Mouse (Mus musculus): ENCODE results near the gene Lrp6. TPM values are rescaled to one million over a fixed set of nuclear protein-coding genes. Genes with fewer than 3 reads are reported as not detected.

Gene Lrp6
- polyA plus RNA-seq, 1 experiment from 2014 or later = 20.8 TPM

- Histone ChIP-seq H3K4me3 (peak overlapping the region; percentile 96), H3K27ac (replicated peaks) (peak overlapping the region; percentile 100), H3K36me3 (no peaks in the 10 kb centered on the region), H3K27me3 (no peaks in the 10 kb centered on the region), H3K9ac (peak overlapping the region; percentile 98), H3K4me2 (peak overlapping the region; percentile 87), H3K9me3 (no peaks in the 10 kb centered on the region), H3K4me1 (replicated peaks) (peaks cover 40% of the 10 kb centered on the region)
- 2% methylated on average over 19 of the region's 19 CpGs for WGBS
- ATAC-seq (ENCODE audit: low read depth) = no peak
Observed at GRCm38 (mm10) chr6:134565606-134566247, 1.0 kb downstream of the Lrp6 start.

- Histone ChIP-seq H3K9ac (no peak overlapping the region), H3K27me3 (no peaks in the 10 kb centered on the region), H3K4me2 (peak overlapping the region; percentile 87), H3K4me1 (replicated peaks) (peaks cover 48% of the 10 kb centered on the region), H3K36me3 (no peaks in the 10 kb centered on the region), H3K27ac (replicated peaks) (no peak overlapping the region), H3K9me3 (no peaks in the 10 kb centered on the region), H3K4me3 (peak overlapping the region; percentile 96; the same call in 1 of the 2 replicates)
- ATAC-seq (ENCODE audit: low read depth) = no peak
- WGBS = 62% methylated on average over 2 of the region's 2 CpGs
Observed at GRCm38 (mm10) chr6:134564539-134564938, 2.2 kb downstream of the Lrp6 start.

- Histone ChIP-seq H3K4me3 (no peak overlapping the region), H3K9ac (no peak overlapping the region), H3K4me1 (replicated peaks) (peaks cover 60% of the 10 kb centered on the region), H3K9me3 (no peaks in the 10 kb centered on the region), H3K4me2 (no peak overlapping the region), H3K36me3 (no peaks in the 10 kb centered on the region), H3K27me3 (no peaks in the 10 kb centered on the region), H3K27ac (replicated peaks) (no peak overlapping the region)
- no peak for ATAC-seq (ENCODE audit: low read depth)
- 78% methylated on average over 3 of the region's 3 CpGs for WGBS
Observed at GRCm38 (mm10) chr6:134559635-134560034, 7.1 kb downstream of the Lrp6 start.

GRCm38 (mm10) chr6:134558546-134559129 lies 8.1 kb downstream of the Lrp6 start:
- H3K27me3 ChIP-seq = no peaks in the 10 kb centered on the region
- H3K9ac ChIP-seq = no peak overlapping the region
- 38% methylated on average over 8 of the region's 8 CpGs for WGBS
- no peak overlapping the region for H3K4me2 ChIP-seq
- peaks cover 50% of the 10 kb centered on the region for H3K4me1 ChIP-seq (replicated peaks)
- H3K27ac ChIP-seq (replicated peaks) = no peak overlapping the region
- ATAC-seq (ENCODE audit: low read depth) = peak; percentile 65
- no peaks in the 10 kb centered on the region for H3K9me3 ChIP-seq
- no peak overlapping the region for H3K4me3 ChIP-seq
- no peaks in the 10 kb centered on the region for H3K36me3 ChIP-seq

- Histone ChIP-seq H3K9ac (no peak overlapping the region), H3K36me3 (no peaks in the 10 kb centered on the region), H3K27me3 (no peaks in the 10 kb centered on the region), H3K4me3 (no peak overlapping the region), H3K4me2 (no peak overlapping the region), H3K9me3 (no peaks in the 10 kb centered on the region), H3K27ac (replicated peaks) (no peak overlapping the region), H3K4me1 (replicated peaks) (peaks cover 44% of the 10 kb centered on the region)
- no peak for ATAC-seq (ENCODE audit: low read depth)
- WGBS = 98% methylated on average over 1 of the region's 1 CpGs
Observed at GRCm38 (mm10) chr6:134557043-134557442, 9.7 kb downstream of the Lrp6 start.

GRCm38 (mm10) chr6:134556185-134556950 lies 10.4 kb downstream of the Lrp6 start:
- Histone ChIP-seq H3K36me3 (no peaks in the 10 kb centered on the region), H3K27ac (replicated peaks) (0 out of 2 replicates have a peak overlapping the region, but pooled peaks have one; percentile 5), H3K27me3 (no peaks in the 10 kb centered on the region), H3K4me3 (no peak overlapping the region), H3K9ac (no peak overlapping the region), H3K9me3 (no peaks in the 10 kb centered on the region), H3K4me1 (replicated peaks) (peaks cover 44% of the 10 kb centered on the region), H3K4me2 (no peak overlapping the region)
- ATAC-seq (ENCODE audit: low read depth) = no peak
- 74% methylated on average over 7 of the region's 7 CpGs for WGBS

- H3K4me2 ChIP-seq = no peak overlapping the region
- H3K4me3 ChIP-seq = no peak overlapping the region
- H3K36me3 ChIP-seq = no peaks in the 10 kb centered on the region
- H3K9ac ChIP-seq = no peak overlapping the region
- H3K27me3 ChIP-seq = no peaks in the 10 kb centered on the region
- peaks cover 41% of the 10 kb centered on the region for H3K4me1 ChIP-seq (replicated peaks)
- ATAC-seq (ENCODE audit: low read depth) = no peak
- H3K27ac ChIP-seq (replicated peaks) = no peak overlapping the region
- 69% methylated on average over 3 of the region's 3 CpGs for WGBS
- H3K9me3 ChIP-seq = no peaks in the 10 kb centered on the region
Observed at GRCm38 (mm10) chr6:134555178-134555577, 11.6 kb downstream of the Lrp6 start.

GRCm38 (mm10) chr6:134554230-134554629 lies 12.5 kb downstream of the Lrp6 start:
- no peak overlapping the region for H3K9ac ChIP-seq
- no peaks in the 10 kb centered on the region for H3K27me3 ChIP-seq
- H3K4me3 ChIP-seq = no peak overlapping the region
- H3K27ac ChIP-seq (replicated peaks) = no peak overlapping the region
- H3K9me3 ChIP-seq = no peaks in the 10 kb centered on the region
- peaks cover 34% of the 10 kb centered on the region for H3K4me1 ChIP-seq (replicated peaks)
- WGBS = 82% methylated on average over 4 of the region's 4 CpGs
- H3K36me3 ChIP-seq = no peaks in the 10 kb centered on the region
- ATAC-seq (ENCODE audit: low read depth) = no peak
- no peak overlapping the region for H3K4me2 ChIP-seq

GRCm38 (mm10) chr6:134551007-134551406 lies 15.8 kb downstream of the Lrp6 start:
- no peak overlapping the region for H3K27ac ChIP-seq (replicated peaks)
- H3K27me3 ChIP-seq = no peaks in the 10 kb centered on the region
- H3K4me2 ChIP-seq = no peak overlapping the region
- no peaks in the 10 kb centered on the region for H3K36me3 ChIP-seq
- H3K4me3 ChIP-seq = no peak overlapping the region
- WGBS = 58% methylated on average over 1 of the region's 1 CpGs
- H3K4me1 ChIP-seq (replicated peaks) = peaks cover 18% of the 10 kb centered on the region
- H3K9me3 ChIP-seq = no peaks in the 10 kb centered on the region
- no peak for ATAC-seq (ENCODE audit: low read depth)
- H3K9ac ChIP-seq = no peak overlapping the region

GRCm38 (mm10) chr6:134550396-134550795 lies 16.4 kb downstream of the Lrp6 start:
- no peak overlapping the region for H3K27ac ChIP-seq (replicated peaks)
- no peak overlapping the region for H3K9ac ChIP-seq
- H3K36me3 ChIP-seq = no peaks in the 10 kb centered on the region
- H3K27me3 ChIP-seq = no peaks in the 10 kb centered on the region
- H3K9me3 ChIP-seq = no peaks in the 10 kb centered on the region
- no peak for ATAC-seq (ENCODE audit: low read depth)
- WGBS = 89% methylated on average over 1 of the region's 1 CpGs
- H3K4me2 ChIP-seq = no peak overlapping the region
- H3K4me1 ChIP-seq (replicated peaks) = peaks cover 18% of the 10 kb centered on the region
- H3K4me3 ChIP-seq = no peak overlapping the region

GRCm38 (mm10) chr6:134544843-134545242 lies 21.9 kb downstream of the Lrp6 start:
- no peaks in the 10 kb centered on the region for H3K27me3 ChIP-seq
- H3K4me2 ChIP-seq = no peak overlapping the region
- no peak for ATAC-seq (ENCODE audit: low read depth)
- no peak overlapping the region for H3K27ac ChIP-seq (replicated peaks)
- no peaks in the 10 kb centered on the region for H3K9me3 ChIP-seq
- 79% methylated on average over 3 of the region's 3 CpGs for WGBS
- no peak overlapping the region for H3K4me3 ChIP-seq
- H3K36me3 ChIP-seq = 0 out of 2 replicates have a peak, but pooled peaks cover 9% of the 10 kb centered on the region
- peaks cover 24% of the 10 kb centered on the region for H3K4me1 ChIP-seq (replicated peaks)
- no peak overlapping the region for H3K9ac ChIP-seq

- Histone ChIP-seq H3K4me1 (replicated peaks) (peaks cover 24% of the 10 kb centered on the region), H3K27ac (replicated peaks) (no peak overlapping the region), H3K4me3 (no peak overlapping the region), H3K27me3 (no peaks in the 10 kb centered on the region), H3K9ac (no peak overlapping the region), H3K9me3 (no peaks in the 10 kb centered on the region), H3K4me2 (no peak overlapping the region), H3K36me3 (0 out of 2 replicates have a peak, but pooled peaks cover 9% of the 10 kb centered on the region)
- ATAC-seq (ENCODE audit: low read depth) = no peak
- 73% methylated on average over 2 of the region's 2 CpGs for WGBS
Observed at GRCm38 (mm10) chr6:134544093-134544492, 22.7 kb downstream of the Lrp6 start.

Data from neural tube, embryonic 13.5 days (tissue).